Comparison of ENCODE assay signal across 40 mouse cellular contexts in the genomic region with DNA sequence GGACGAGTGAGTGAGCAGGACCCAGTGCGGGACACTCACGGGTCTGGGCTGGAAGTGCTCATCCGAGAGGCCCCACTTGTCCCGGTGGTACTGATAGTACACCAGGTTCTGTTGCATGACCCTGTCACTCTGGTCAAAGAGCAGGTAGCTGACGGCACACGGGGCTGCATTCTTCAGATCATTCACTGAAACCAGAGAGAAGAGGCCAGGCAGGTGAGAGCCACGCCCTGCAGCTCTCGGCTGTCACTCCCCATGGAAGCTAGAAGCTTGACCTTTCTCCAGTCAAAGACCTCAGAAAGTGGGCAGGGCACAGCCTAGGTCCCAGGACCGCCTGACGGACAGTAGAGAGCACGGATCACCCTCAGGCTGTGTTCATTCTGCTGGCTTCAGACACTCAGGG. TPM values are rescaled to one million over a fixed set of nuclear protein-coding genes. Genes with fewer than 3 reads are reported as not detected.
DNase-seq lines count a peak whose midpoint lies in the region; ATAC-seq and TF ChIP-seq lines count a peak whose summit lies in the region.
"Had no signal": no experiment of that assay in that cellular context is flagged by ENCODE, and none has a peak within 500 bp of the region (broad histone marks: within the 10 kb centered on the region; RNA-seq: fewer than 3 reads in every experiment).

No protein-coding gene starts in this region.

- H3K4me3 ChIP-seq in kidney, embryonic 14.5 days (ENCODE audit: low read length), result no peak overlapping the region
- no peak overlapping the region for H3K4me3 ChIP-seq in liver, embryonic 11.5 days (ENCODE audit: low read depth, low read length)
- no peak overlapping the region for H3K4me3 ChIP-seq in intestine, embryonic 15.5 days (replicated peaks)
- no peak overlapping the region for H3K4me3 ChIP-seq in stomach, embryonic 16.5 days (replicated peaks; ENCODE audit: low read length)
- H3K4me3 ChIP-seq in heart, adult 2 months, result no peak overlapping the region
- H3K4me3 ChIP-seq: erythroblast, embryonic 14.5 days; forebrain, embryonic 13.5 days had no signal

- H3K4me2 ChIP-seq in kidney, embryonic 14.5 days (replicated peaks; ENCODE audit: low read depth, low read length), result no peak overlapping the region
- H3K4me2 ChIP-seq in liver, embryonic 11.5 days, result no peak overlapping the region
- no peak overlapping the region; the same call in 1 of the 2 replicates for H3K4me2 ChIP-seq in intestine, embryonic 15.5 days (replicated peaks)
- no peak overlapping the region for H3K4me2 ChIP-seq in stomach, embryonic 16.5 days (ENCODE audit: low read depth, low read length)
- H3K4me2 ChIP-seq: forebrain, embryonic 13.5 days; midbrain, embryonic 11.5 days had no signal

- no peaks in the 10 kb centered on the region for H3K4me1 ChIP-seq in kidney, embryonic 14.5 days (ENCODE audit: control insufficient read depth, insufficient read depth, low read length)
- no peaks in the 10 kb centered on the region for H3K4me1 ChIP-seq in liver, embryonic 11.5 days (replicated peaks; ENCODE audit: control insufficient read depth, insufficient read depth, low read length)
- H3K4me1 ChIP-seq in intestine, embryonic 15.5 days (replicated peaks), result peaks cover 6% of the 10 kb centered on the region; the same call in 1 of the 2 replicates
- no peaks in the 10 kb centered on the region for H3K4me1 ChIP-seq in stomach, embryonic 16.5 days (ENCODE audit: control insufficient read depth, insufficient read depth, low read length)
- H3K4me1 ChIP-seq in heart, adult 2 months (ENCODE audit: control insufficient read depth, insufficient read depth, low read length), result no peaks in the 10 kb centered on the region
- H3K4me1 ChIP-seq: forebrain, embryonic 13.5 days had no signal

- intact Hi-C loops in heart, adult 2 months (cut with DNase I), result loop anchor here (2.0 to 10.0 kb wide), 2 partner anchors 61 to 395 kb away; no protein-coding TSS in a partner anchor

- H3K79me2 ChIP-seq in heart, adult 2 months (replicated peaks; ENCODE audit: control insufficient read depth, insufficient read depth, low read length), result no peaks in the 10 kb centered on the region

- no peaks in the 10 kb centered on the region for H3K27me3 ChIP-seq in kidney, embryonic 14.5 days (ENCODE audit: control insufficient read depth, insufficient read depth, low read length)
- H3K27me3 ChIP-seq in liver, embryonic 11.5 days (replicated peaks; ENCODE audit: control insufficient read depth, insufficient read depth, low read length), result no peaks in the 10 kb centered on the region
- no peaks in the 10 kb centered on the region for H3K27me3 ChIP-seq in intestine, embryonic 15.5 days (replicated peaks)
- H3K27me3 ChIP-seq in stomach, embryonic 16.5 days (ENCODE audit: control insufficient read depth, insufficient read depth, low read length), result no peaks in the 10 kb centered on the region
- no peaks in the 10 kb centered on the region for H3K27me3 ChIP-seq in heart, adult 2 months (ENCODE audit: control insufficient read depth, insufficient read depth, low read length)
- H3K27me3 ChIP-seq: forebrain, embryonic 13.5 days had no signal

- no peak overlapping the region for H3K9ac ChIP-seq in kidney, embryonic 14.5 days (ENCODE audit: low read depth, low read length)
- H3K9ac ChIP-seq in liver, embryonic 11.5 days (ENCODE audit: low read depth, low read length), result no peak overlapping the region
- H3K9ac ChIP-seq in intestine, embryonic 15.5 days, result no peak overlapping the region
- H3K9ac ChIP-seq in stomach, embryonic 16.5 days (ENCODE audit: low read length), result no peak overlapping the region; the same call in 1 of the 2 replicates
- no peak overlapping the region for H3K9ac ChIP-seq in heart, adult 2 months (ENCODE audit: low read depth, low read length)
- H3K9ac ChIP-seq: forebrain, embryonic 13.5 days had no signal

- no peaks in the 10 kb centered on the region for H3K9me3 ChIP-seq in kidney, embryonic 14.5 days (ENCODE audit: control insufficient read depth, low read length)
- H3K9me3 ChIP-seq in liver, embryonic 11.5 days (ENCODE audit: control insufficient read depth, low read length), result no peaks in the 10 kb centered on the region
- no peaks in the 10 kb centered on the region for H3K9me3 ChIP-seq in intestine, embryonic 15.5 days
- H3K9me3 ChIP-seq in stomach, embryonic 16.5 days (replicated peaks; ENCODE audit: control insufficient read depth, low read length), result no peaks in the 10 kb centered on the region
- H3K9me3 ChIP-seq: forebrain, embryonic 13.5 days had no signal

- no peak for ATAC-seq in kidney, embryonic 14.5 days (ENCODE audit: low FRiP score, low TSS enrichment)
- no peak for ATAC-seq in liver, embryonic 11.5 days (replicated peaks; ENCODE audit: low FRiP score)
- peak; percentile 50 for ATAC-seq in intestine, embryonic 15.5 days
- peak; percentile 20; the same call in 1 of the 2 replicates for ATAC-seq in stomach, embryonic 16.5 days (ENCODE audit: insufficient read depth, low FRiP score)
- ATAC-seq: forebrain, embryonic 13.5 days; hindbrain, embryonic 16.5 days; midbrain, embryonic 16.5 days had no signal

- TF ChIP-seq EP300 in heart, adult 2 months (IDR thresholded peaks at IDR 0.05; ENCODE audit: insufficient read depth, low read depth, low read length), result no peak

- TF ChIP-seq CTCF in heart, adult 2 months (IDR thresholded peaks at IDR 0.05), result no peak

- WGBS in kidney, embryonic 14.5 days, result 86% methylated on average over 12 of the region's 12 CpGs
- 87% methylated on average over 12 of the region's 12 CpGs for WGBS in liver, embryonic 11.5 days
- WGBS in intestine, embryonic 15.5 days, result 70% methylated on average over 12 of the region's 12 CpGs
- WGBS in stomach, embryonic 16.5 days, result 71% methylated on average over 12 of the region's 12 CpGs
- 92% methylated on average over 12 of the region's 12 CpGs for WGBS in heart, adult 2 months

- TF ChIP-seq POLR2A in heart, adult 2 months (IDR thresholded peaks at IDR 0.05; ENCODE audit: insufficient read depth, low read depth, low read length), result no peak

- DNase-seq in kidney, adult 11 months, result peak; percentile 33
- peak; percentile 25 for DNase-seq in liver, embryonic 11.5 days (ENCODE audit: low spot score)
- no peak for DNase-seq in liver
- DNase-seq in heart, adult 2 months, result no peak
- no peak for DNase-seq in thymus, postnatal 14 days
- DNase-seq: adrenal gland, adult 8-10 months; cerebellum, adult 2 months; cerebellum, postnatal 14 days; gastrocnemius, postnatal 25 days; heart, postnatal 14 days; lung, postnatal 36 days; right cerebral cortex, adult 18-20 months; thymus, postnatal 36 days had no signal

- no peak overlapping the region for H3K27ac ChIP-seq in kidney, embryonic 14.5 days (ENCODE audit: low read depth, low read length)
- no peak overlapping the region for H3K27ac ChIP-seq in liver, embryonic 11.5 days (ENCODE audit: low read depth, low read length)
- H3K27ac ChIP-seq in intestine, embryonic 15.5 days, result peak overlapping the region; percentile 78
- no peak overlapping the region for H3K27ac ChIP-seq in stomach, embryonic 16.5 days (ENCODE audit: low read length)
- H3K27ac ChIP-seq in heart, adult 2 months, result no peak overlapping the region
- H3K27ac ChIP-seq: forebrain, embryonic 13.5 days had no signal

- H3K36me3 ChIP-seq in kidney, embryonic 14.5 days (ENCODE audit: control insufficient read depth, insufficient read depth, low read length), result peaks cover 44% of the 10 kb centered on the region; the same call in 1 of the 2 replicates
- H3K36me3 ChIP-seq in liver, embryonic 11.5 days (ENCODE audit: control insufficient read depth, insufficient read depth, low read length), result 0 out of 2 replicates have a peak, but pooled peaks cover 7% of the 10 kb centered on the region
- H3K36me3 ChIP-seq in intestine, embryonic 15.5 days, result 0 out of 2 replicates have a peak, but pooled peaks cover 6% of the 10 kb centered on the region
- H3K36me3 ChIP-seq in stomach, embryonic 16.5 days (ENCODE audit: control insufficient read depth, insufficient read depth, low read length), result peaks cover 5% of the 10 kb centered on the region
- no peaks in the 10 kb centered on the region for H3K36me3 ChIP-seq in heart, adult 2 months (ENCODE audit: control insufficient read depth, insufficient read depth, low read length)

RNA-seq across cellular contexts. Expression of a gene that starts 10.6 kb away (rescaled TPM):
- 113 and 125 TPM in 2 replicates for polyA plus RNA-seq in kidney, embryonic 14.5 days (2014; fragmentation: Nextera tagmentation; extraction: Ambion mirVana)
- 45.7 and 46.8 TPM in 2 replicates for polyA plus RNA-seq in liver, embryonic 11.5 days (2014; fragmentation: Nextera tagmentation; extraction: Ambion mirVana)
- polyA plus RNA-seq in intestine, embryonic 15.5 days (2015; fragmentation: Nextera tagmentation; extraction: Ambion mirVana), result 107 and 110 TPM in 2 replicates
- 107 and 122 TPM in 2 replicates for polyA plus RNA-seq in stomach, embryonic 16.5 days (2015; fragmentation: Nextera tagmentation; extraction: Ambion mirVana)
- total RNA-seq in heart, adult 2 months (2021), result 10 to 100 TPM; 28.5 to 31.2 TPM
- 67.7 and 97.4 TPM in 2 replicates for polyA plus RNA-seq in heart, adult 2 months (2012; rRNA removed)

RNA-seq across cellular contexts. Expression of a gene that starts 21.0 kb away (rescaled TPM):
- polyA plus RNA-seq in kidney, embryonic 14.5 days (2014; fragmentation: Nextera tagmentation; extraction: Ambion mirVana), result 30.9 and 49.6 TPM in 2 replicates
- polyA plus RNA-seq in liver, embryonic 11.5 days (2014; fragmentation: Nextera tagmentation; extraction: Ambion mirVana), result 26.4 and 28.8 TPM in 2 replicates
- polyA plus RNA-seq in intestine, embryonic 15.5 days (2015; fragmentation: Nextera tagmentation; extraction: Ambion mirVana), result 157 and 179 TPM in 2 replicates
- 73.7 and 74.2 TPM in 2 replicates for polyA plus RNA-seq in stomach, embryonic 16.5 days (2015; fragmentation: Nextera tagmentation; extraction: Ambion mirVana)
- total RNA-seq in heart, adult 2 months (2021), result 10 to 100 TPM; 12.2 to 14.8 TPM
- 20.8 and 27.1 TPM in 2 replicates for polyA plus RNA-seq in heart, adult 2 months (2012; rRNA removed)

RNA-seq across cellular contexts. Expression of a gene that starts 21.0 kb away (rescaled TPM):
- 3.7 and 4.1 TPM in 2 replicates for polyA plus RNA-seq in kidney, embryonic 14.5 days (2014; fragmentation: Nextera tagmentation; extraction: Ambion mirVana)
- 5.3 and 5.7 TPM in 2 replicates for polyA plus RNA-seq in liver, embryonic 11.5 days (2014; fragmentation: Nextera tagmentation; extraction: Ambion mirVana)
- polyA plus RNA-seq in intestine, embryonic 15.5 days (2015; fragmentation: Nextera tagmentation; extraction: Ambion mirVana), result 18.3 and 22.1 TPM in 2 replicates
- polyA plus RNA-seq in stomach, embryonic 16.5 days (2015; fragmentation: Nextera tagmentation; extraction: Ambion mirVana), result 11.3 and 11.5 TPM in 2 replicates
- total RNA-seq in heart, adult 2 months (2021), result 1 to 10 TPM; 3.7 to 3.9 TPM
- 2.7 and 4.9 TPM in 2 replicates for polyA plus RNA-seq in heart, adult 2 months (2012; rRNA removed)

RNA-seq across cellular contexts. Expression of a gene that starts 49.9 kb away (rescaled TPM):
- polyA plus RNA-seq in kidney, embryonic 14.5 days (2014; fragmentation: Nextera tagmentation; extraction: Ambion mirVana), result not detected in 2 replicates
- polyA plus RNA-seq in liver, embryonic 11.5 days (2014; fragmentation: Nextera tagmentation; extraction: Ambion mirVana), result not detected in 2 replicates
- not detected in 2 replicates for polyA plus RNA-seq in intestine, embryonic 15.5 days (2015; fragmentation: Nextera tagmentation; extraction: Ambion mirVana)
- polyA plus RNA-seq in stomach, embryonic 16.5 days (2015; fragmentation: Nextera tagmentation; extraction: Ambion mirVana), result not detected in 2 replicates
- total RNA-seq in heart, adult 2 months (2021), result not detected
- polyA plus RNA-seq in heart, adult 2 months (2012; rRNA removed), result not detected in 2 replicates
- total RNA-seq: adrenal gland, adult 8-10 months; adrenal gland, postnatal 4 days; gastrocnemius, adult 18-20 months; gastrocnemius, postnatal 25 days; heart, adult 8-10 months; heart, postnatal 14 days; layer of hippocampus, adult 18-20 months; layer of hippocampus, postnatal 10 days; left cerebral cortex, adult 18-20 months; left cerebral cortex, postnatal 14 days; liver, adult 2 months; megakaryocyte, adult 5-6 weeks had no signal
- polyA plus RNA-seq: cerebellum, adult 2 months; cortical plate, adult 2 months; embryonic facial prominence, embryonic 14.5 days; erythroblast, embryonic 14.5 days; forebrain, embryonic 13.5 days; heart, embryonic 14.5 days; hindbrain, embryonic 11.5 days; hindbrain, embryonic 16.5 days; intestine, embryonic 14.5 days; limb, embryonic 11.5 days; liver, adult 2 months; liver, embryonic 16.5 days; lung, embryonic 16.5 days; midbrain, embryonic 11.5 days; midbrain, embryonic 16.5 days; neural tube, embryonic 11.5 days; spleen, adult 2 months had no signal

Comparison
In these comparisons a context has a peak if more than half of its experiments do, and no peak if none do; other contexts are left out.
1. DNase-seq: peak in kidney, adult 11 months (single experiment) and liver, embryonic 11.5 days (single experiment); none in liver (single experiment), heart, adult 2 months (0 of 2) and thymus, postnatal 14 days (single experiment).
2. ATAC-seq: peak in intestine, embryonic 15.5 days (single experiment) and stomach, embryonic 16.5 days (single experiment); none in kidney, embryonic 14.5 days (single experiment) and liver, embryonic 11.5 days (single experiment).